Mouse (Mus musculus) MEL (cell line): ENCODE results near the gene Cacna1f.

Experiments
- BHLHE40 ChIP-seq: IDR thresholded peaks from 2 replicates; pipeline ENCODE4 v1.6.1; 2012; ENCODE audit warnings: low read depth, mild to moderate bottlenecking, inconsistent platforms, low read length, improper control_type of control experiment, borderline replicate concordance
- CHD2 ChIP-seq: IDR thresholded peaks from 2 replicates; pipeline ENCODE4 v1.6.1; 2011; ENCODE audit warnings: low read length, improper control_type of control experiment
- CTCF ChIP-seq, 3 experiments: IDR thresholded peaks in 2 of 3; conservative IDR thresholded peaks in 1 of 3; 2 replicates each; pipeline ENCODE4 v1.5.1; 2011 to 2012; ENCODE audit warnings: low read length in 3 of 3, low read depth in 2 of 3, mild to moderate bottlenecking in 2 of 3, improper control_type of control experiment in 1 of 3, inconsistent platforms in 1 of 3, mixed read lengths in 1 of 3, moderate library complexity in 1 of 3; ENCODE audit not compliant: control insufficient read depth in 1 of 3, insufficient read depth in 1 of 3, poor library complexity in 1 of 3, severe bottlenecking in 1 of 3
- ETS1 ChIP-seq: IDR thresholded peaks from 2 replicates; pipeline ENCODE4 v1.6.1; 2012; ENCODE audit warnings: low read depth, mild to moderate bottlenecking, inconsistent platforms, low read length, improper control_type of control experiment, moderate library complexity
- GATA1 ChIP-seq: IDR thresholded peaks from 2 replicates; pipeline ENCODE4 v1.6.1; 2011; ENCODE audit warnings: low read depth, low read length, improper control_type of control experiment
- HCFC1 ChIP-seq: IDR thresholded peaks from 2 replicates; pipeline ENCODE4 v1.6.1; 2012; ENCODE audit warnings: low read depth, mild to moderate bottlenecking, inconsistent platforms, low read length, improper control_type of control experiment, moderate library complexity
- JUND ChIP-seq: IDR thresholded peaks from 2 replicates; pipeline ENCODE4 v1.6.1; 2011; ENCODE audit warnings: low read depth, mild to moderate bottlenecking, improper control_type of control experiment, low read length
- POLR2A ChIP-seq, 2 experiments: IDR thresholded peaks; 2 replicates each; pipeline ENCODE4 v1.6.1; 2011 to 2012; ENCODE audit warnings: low read length in 2 of 2, mild to moderate bottlenecking in 2 of 2, control low read depth in 1 of 2, improper control_type of control experiment in 1 of 2, low read depth in 1 of 2, moderate library complexity in 1 of 2; ENCODE audit not compliant: control insufficient read depth in 1 of 2, insufficient read depth in 1 of 2, poor library complexity in 1 of 2
- POLR2AphosphoS2 ChIP-seq: IDR thresholded peaks from 2 replicates; pipeline ENCODE4 v1.6.1; 2011; ENCODE audit warnings: low read length, improper control_type of control experiment

DNA sequence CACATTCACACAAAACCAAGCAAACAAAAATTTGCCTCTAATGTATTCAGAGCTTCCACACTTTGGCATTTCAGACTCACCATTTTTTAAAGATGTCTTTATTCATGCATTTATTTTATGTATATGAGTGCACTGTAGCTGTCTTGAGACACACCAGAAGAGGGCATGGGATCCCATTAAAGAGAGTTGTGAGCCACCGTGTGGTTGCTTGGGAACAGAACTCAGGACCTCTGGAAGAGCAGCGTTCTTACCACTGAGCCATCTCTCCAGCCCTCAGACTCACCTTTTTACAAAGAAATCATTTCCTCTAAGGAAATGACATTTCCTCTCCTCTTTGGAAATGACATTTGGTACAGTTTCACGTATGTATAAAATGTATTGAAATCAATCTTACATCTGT is 72.1 kb downstream of the Cacna1f start:
- TF ChIP-seq HCFC1 (no peak), GATA1 (no peak), CTCF (IDR thresholded peaks at IDR 0.05 in 2 of 3, conservative IDR thresholded peaks at IDR 0.05 in 1 of 3; ENCODE audit: control insufficient read depth in 1 of 3, insufficient read depth in 1 of 3, low read depth in 2 of 3, low read length in 3 of 3, poor library complexity in 1 of 3, severe bottlenecking in 1 of 3) (peak in 1 of 3 experiments; percentile 47; a peak in 2 of 6 replicates), CHD2 (no peak), BHLHE40 (no peak), JUND (no peak), POLR2A (IDR thresholded peaks at IDR 0.05; ENCODE audit: control insufficient read depth in 1 of 2, insufficient read depth in 1 of 2, low read depth in 1 of 2, low read length in 2 of 2, poor library complexity in 1 of 2) (no peak), POLR2AphosphoS2 (no peak), ETS1 (no peak)
